Mouse (Mus musculus) CH12.LX (cell line): ENCODE measurements around the gene Tmem269.

ENCODE experiments used
- BHLHE40 ChIP-seq: IDR thresholded peaks from 2 replicates; pipeline ENCODE4 v1.6.1; 2011; ENCODE audit warnings: mild to moderate bottlenecking, low read depth, low read length, improper control_type of control experiment
- CTCF ChIP-seq, 2 experiments: IDR thresholded peaks in 1 of 2; conservative IDR thresholded peaks in 1 of 2; 2 replicates each; pipeline ENCODE4 v1.5.1; 2011 to 2012; ENCODE audit warnings: low read depth in 2 of 2, low read length in 2 of 2, improper control_type of control experiment in 1 of 2, inconsistent platforms in 1 of 2, mild to moderate bottlenecking in 1 of 2, moderate library complexity in 1 of 2
- EP300 ChIP-seq: IDR thresholded peaks from 2 replicates; pipeline ENCODE4 v1.6.1; 2011; ENCODE audit warnings: low read length, improper control_type of control experiment
- IRF4 ChIP-seq: IDR thresholded peaks from 2 replicates; pipeline ENCODE4 v1.6.1; 2014; ENCODE audit warnings: low read depth, mild to moderate bottlenecking, inconsistent platforms, low read length, improper control_type of control experiment
- KAT2A ChIP-seq: IDR thresholded peaks from 2 replicates; pipeline ENCODE4 v1.6.1; 2012; ENCODE audit warnings: low read length, improper control_type of control experiment, inconsistent platforms; ENCODE audit not compliant: insufficient replicate concordance
- MAZ ChIP-seq: IDR thresholded peaks from 2 replicates; pipeline ENCODE4 v1.6.1; 2012; ENCODE audit warnings: low read depth, mild to moderate bottlenecking, inconsistent platforms, low read length, improper control_type of control experiment, moderate library complexity
- NRF1 ChIP-seq: IDR thresholded peaks from 2 replicates; pipeline ENCODE4 v1.6.1; 2014; ENCODE audit warnings: low read depth, mild to moderate bottlenecking, inconsistent platforms, low read length, improper control_type of control experiment, moderate library complexity
- POLR2A ChIP-seq: IDR thresholded peaks from 2 replicates; pipeline ENCODE4 v1.6.1; 2011; ENCODE audit warnings: low read depth, mild to moderate bottlenecking, improper control_type of control experiment, low read length
- RAD21 ChIP-seq: IDR thresholded peaks from 2 replicates; pipeline ENCODE4 v1.6.1; 2011; ENCODE audit warnings: low read depth, mild to moderate bottlenecking, low read length, improper control_type of control experiment, moderate library complexity
- ZKSCAN1 ChIP-seq: IDR thresholded peaks from 2 replicates; pipeline ENCODE4 v1.6.1; 2012; ENCODE audit warnings: low read depth, inconsistent platforms, low read length, improper control_type of control experiment, borderline replicate concordance

DNA sequence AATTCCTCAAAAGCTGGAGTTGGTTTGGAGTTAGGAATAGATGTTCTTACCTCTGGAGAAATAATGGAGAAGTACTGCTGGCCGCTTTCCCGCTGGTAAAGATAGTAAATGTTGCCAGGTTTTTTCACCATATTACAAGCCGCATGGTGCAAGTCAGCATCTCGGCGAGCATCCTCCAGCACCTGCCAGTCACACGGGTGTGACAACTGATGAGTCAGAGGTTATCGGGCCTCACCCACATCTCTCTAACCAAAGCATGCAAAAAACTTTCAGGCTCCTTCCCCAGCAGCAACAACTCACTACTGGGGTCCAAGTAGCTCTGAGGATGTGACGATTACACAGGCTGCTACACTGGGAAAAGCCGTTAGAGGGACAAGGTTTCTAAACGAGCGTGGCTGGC, 8.7 kb upstream of the Tmem269 start:
- TF ChIP-seq ZKSCAN1 (no peak), CTCF (conservative IDR thresholded peaks at IDR 0.05 in 1 of 2, IDR thresholded peaks at IDR 0.05 in 1 of 2; ENCODE audit: low read depth in 2 of 2, low read length in 2 of 2) (no peak), MAZ (no peak), RAD21 (no peak), IRF4 (no peak), POLR2A (no peak), BHLHE40 (peak; percentile 83), NRF1 (no peak), EP300 (no peak), KAT2A (no peak)
